11 mouse cellular contexts compared by ENCODE assay signal in the genomic region with DNA sequence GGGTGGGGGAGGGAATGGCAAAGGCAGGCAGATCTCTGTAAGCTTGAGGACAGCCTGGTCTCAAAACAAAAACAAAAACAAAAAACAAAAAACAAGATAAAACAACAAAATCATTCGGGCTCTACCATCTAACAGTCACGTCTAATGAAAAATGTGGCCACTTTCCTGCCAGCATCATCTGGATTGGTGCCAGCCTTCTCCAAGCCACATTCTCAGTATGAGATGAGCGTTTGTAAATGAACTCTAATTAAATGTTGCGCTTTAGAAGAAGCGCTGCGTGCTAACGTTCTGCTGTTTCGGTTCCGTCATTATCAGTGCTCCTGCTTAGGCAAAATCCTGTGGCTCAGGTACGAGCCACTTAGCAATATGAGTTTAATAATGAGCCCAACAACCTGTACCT. TPM values are rescaled to one million over a fixed set of nuclear protein-coding genes. Genes with fewer than 3 reads are reported as not detected.
DNase-seq lines count a peak whose midpoint lies in the region.
"Had no signal": no experiment of that assay in that cellular context is flagged by ENCODE, and none has a peak within 500 bp of the region (broad histone marks: within the 10 kb centered on the region; RNA-seq: fewer than 3 reads in every experiment).

No protein-coding gene starts in this region.

- intact Hi-C loops in left cerebral cortex, postnatal 4 days (cut with DNase I), result no loop called here
- intact Hi-C loops in left cerebral cortex, postnatal 25 days (cut with DNase I), result no loop called here

- DNase-seq in cerebellum, postnatal 25 days, result peak; percentile 36 to 61
- DNase-seq in cerebellum, adult 9-10 months, result no peak
- peak; percentile 57 for DNase-seq in left cerebral cortex, postnatal 4 days
- no peak for DNase-seq in left cerebral cortex, postnatal 25 days (ENCODE audit: low spot score in 2 of 2)
- DNase-seq in testis, postnatal 10 days (ENCODE audit: low spot score), result peak; percentile 37
- DNase-seq in testis, postnatal 14 days (ENCODE audit: low spot score), result no peak
- DNase-seq in ovary, postnatal 14 days (ENCODE audit: low spot score), result no peak
- DNase-seq in gastrocnemius, postnatal 25 days, result no peak
- DNase-seq: adrenal gland, postnatal 14 days; lung, adult 2 months; thymus, adult 2 months had no signal

RNA-seq across cellular contexts. Expression of gene Slc38a1, which starts 9.8 kb away (rescaled TPM):
- total RNA-seq in left cerebral cortex, postnatal 4 days (2021), result 100 to 1,000 TPM; 116 to 118 TPM
- 100 to 1,000 TPM in 1 of 2 experiments, 10 to 100 TPM in 1; 98.2 to 103 TPM for total RNA-seq in left cerebral cortex, postnatal 25 days (2021)
- total RNA-seq in gastrocnemius, postnatal 25 days (2021), result 1 to 10 TPM; 1.4 to 2.2 TPM

RNA-seq across cellular contexts. Expression of gene Slc38a2, which starts 47.0 kb away (rescaled TPM):
- total RNA-seq in left cerebral cortex, postnatal 4 days (2021), result 100 to 1,000 TPM; 114 to 124 TPM
- total RNA-seq in left cerebral cortex, postnatal 25 days (2021), result 10 to 100 TPM; 81.3 to 86.1 TPM
- total RNA-seq in gastrocnemius, postnatal 25 days (2021), result 100 to 1,000 TPM in 1 of 2 experiments, 10 to 100 TPM in 1; 73.8 to 112 TPM

Comparison
In these comparisons a context has a peak if more than half of its experiments do, and no peak if none do; other contexts are left out.
1. DNase-seq: peak in cerebellum, postnatal 25 days (2 of 2), left cerebral cortex, postnatal 4 days (single experiment) and testis, postnatal 10 days (single experiment); none in cerebellum, adult 9-10 months (single experiment), left cerebral cortex, postnatal 25 days (0 of 2), testis, postnatal 14 days (single experiment), ovary, postnatal 14 days (single experiment) and gastrocnemius, postnatal 25 days (single experiment).
2. RNA of gene Slc38a1, which starts 9.8 kb away (total RNA-seq): 116 to 118 TPM in left cerebral cortex, postnatal 4 days and 98.2 to 103 TPM in left cerebral cortex, postnatal 25 days; 1.4 to 2.2 TPM in gastrocnemius, postnatal 25 days; every median in the first group is over 10 times any median in the second.